Mouse (Mus musculus) E14TG2a.4 (cell line): ENCODE data around the gene Gm28372.

Source experiments
- CTCF ChIP-seq: conservative IDR thresholded peaks from 2 replicates; pipeline ENCODE4 v1.5.1; 2014; ENCODE audit warnings: low read length
- POU5F1 ChIP-seq: IDR thresholded peaks from 2 replicates; pipeline ENCODE4 v1.6.1; 2014; ENCODE audit warnings: low read length, borderline replicate concordance

- no peak for TF ChIP-seq CTCF
- no peak for TF ChIP-seq POU5F1
These were observed 25.4 kb downstream of the Gm28372 start for GRCm38 (mm10) chr2:130430484-130430883.
